Mouse (Mus musculus) C2C12 (cell line): ENCODE measurements around the gene Ssbp3. TPM values are rescaled to one million over a fixed set of nuclear protein-coding genes. Genes with fewer than 3 reads are reported as not detected.
A peak's percentile ranks its signal among the peaks of the same experiment; 100 is the strongest.

Source experiments
- H3K27me3 ChIP-seq: one replicate; pipeline ENCODE4 v1.6.1; 2011; ENCODE audit not compliant: control insufficient read depth, insufficient read depth, insufficient read length
- H3K36me3 ChIP-seq: one replicate; pipeline ENCODE4 v1.6.1; 2011; ENCODE audit not compliant: control insufficient read depth, insufficient read depth
- H3K4me3 ChIP-seq: one replicate; pipeline ENCODE4 v1.5.1; 2011; ENCODE audit warnings: mild to moderate bottlenecking, control low read depth; ENCODE audit not compliant: poor library complexity, insufficient read depth, severe bottlenecking
- H3K79me2 ChIP-seq: one replicate; pipeline ENCODE4 v1.6.1; 2011; ENCODE audit not compliant: control insufficient read depth, insufficient read depth
- H3K79me3 ChIP-seq: one replicate; pipeline ENCODE4 v1.6.1; 2011; ENCODE audit warnings: low read depth, control low read depth
- H3ac ChIP-seq: one replicate; pipeline ENCODE3; 2011; ENCODE audit warnings: low read depth; ENCODE audit not compliant: control insufficient read depth, insufficient read length
- CEBPB ChIP-seq: IDR thresholded peaks from one replicate; pipeline ENCODE4 v1.6.1; 2011; ENCODE audit warnings: low read depth, mild to moderate bottlenecking, control low read depth, moderate library complexity
- CTCF ChIP-seq: IDR thresholded peaks from one replicate; pipeline ENCODE4 v1.5.1; 2011; ENCODE audit not compliant: control insufficient read depth, insufficient read depth, insufficient read length
- FOSL1 ChIP-seq: IDR thresholded peaks from one replicate; pipeline ENCODE4 v1.8.0; 2011; ENCODE audit warnings: mild to moderate bottlenecking, low read length; ENCODE audit not compliant: poor library complexity, insufficient read depth, severe bottlenecking
- MAX ChIP-seq: IDR thresholded peaks from one replicate; pipeline ENCODE4 v1.6.1; 2011; ENCODE audit warnings: mild to moderate bottlenecking, control low read depth
- MYOD1 ChIP-seq: IDR thresholded peaks from one replicate; pipeline ENCODE4 v1.6.1; 2011; ENCODE audit warnings: low read depth; ENCODE audit not compliant: control insufficient read depth, insufficient read length
- MYOG ChIP-seq: IDR thresholded peaks from one replicate; pipeline ENCODE4 v1.6.1; 2011; ENCODE audit not compliant: control insufficient read depth, insufficient read length; ENCODE audit errors: extremely low read depth
- USF1 ChIP-seq: IDR thresholded peaks from one replicate; pipeline ENCODE4 v1.6.1; 2011; ENCODE audit warnings: low read depth, mild to moderate bottlenecking, control low read depth, moderate library complexity
- polyA plus RNA-seq: library from polyadenylated mRNA; unstranded; fragments of >200 nt; fragmentation: generic; extraction: Trizol; gene quantifications from one replicate; pipeline ENCODE4 v1.2.1, GENCODE M21; 2012; ENCODE audit warnings: missing spikeins

Gene Ssbp3
- polyA plus RNA-seq, 1 experiment: 74.7 TPM

DNA sequence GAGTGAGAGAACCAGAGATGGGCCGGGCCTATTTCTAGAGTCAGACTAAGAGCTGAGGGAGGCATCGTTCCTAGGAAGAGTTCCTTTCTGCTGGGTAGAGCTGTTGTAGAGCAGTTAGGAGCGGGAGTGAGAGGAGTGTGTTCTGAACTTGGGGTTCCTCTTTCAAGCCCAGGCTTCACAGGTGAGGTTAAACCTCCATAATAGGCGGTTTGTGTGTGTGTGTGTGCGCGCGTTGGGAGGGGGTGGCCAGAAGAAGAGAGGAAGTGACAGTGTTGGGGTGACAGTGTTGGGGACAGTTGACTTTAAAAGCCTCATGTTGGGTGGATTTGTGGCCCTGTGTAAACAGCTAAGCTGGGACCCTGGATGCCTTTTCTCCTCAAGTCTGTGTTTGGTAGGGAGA, 22.1 kb downstream of the Ssbp3 start:
- Histone ChIP-seq H3K79me2 (peaks cover 96% of the 10 kb centered on the region), H3K4me3 (no peak overlapping the region), H3K79me3 (peaks cover 26% of the 10 kb centered on the region), H3ac (no peak overlapping the region), H3K27me3 (no peaks in the 10 kb centered on the region), H3K36me3 (peaks cover 58% of the 10 kb centered on the region)
- TF ChIP-seq MAX: no peak

DNA sequence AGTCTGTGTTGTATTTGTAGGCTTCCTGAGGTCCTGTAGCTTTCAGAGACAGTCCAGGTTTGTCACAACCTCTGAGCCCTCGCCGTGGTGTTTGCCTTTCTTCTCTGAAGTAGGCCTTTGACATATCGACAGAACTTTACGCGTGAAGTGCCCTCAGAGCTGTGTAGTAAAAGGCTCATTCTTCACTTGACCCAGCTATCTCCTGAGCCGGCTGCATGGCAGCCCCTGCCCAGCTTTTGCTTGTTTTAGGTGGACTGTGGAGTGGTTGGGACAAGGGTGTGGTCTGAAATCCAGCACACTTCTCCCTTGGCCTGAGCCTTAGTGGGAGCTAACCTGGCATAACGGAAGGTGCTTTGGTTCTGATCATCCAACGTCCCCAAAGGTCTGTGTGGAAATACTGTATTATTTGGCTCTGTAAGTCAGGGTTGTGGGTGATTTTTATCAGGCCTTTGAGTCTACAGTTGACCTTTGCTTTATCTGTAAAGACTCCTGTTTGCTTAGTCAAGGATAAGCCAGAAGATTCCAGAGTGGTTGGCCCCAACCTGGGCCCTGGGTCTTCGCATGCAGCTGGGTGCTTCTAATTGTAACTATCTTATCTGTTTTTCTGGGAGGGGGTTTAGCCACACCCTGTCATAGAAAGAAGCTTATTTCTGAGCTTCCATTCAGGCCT, 23.4 kb downstream of the Ssbp3 start:
- Histone ChIP-seq H3K4me3 (no peak overlapping the region), H3K36me3 (peaks cover 56% of the 10 kb centered on the region), H3K27me3 (no peaks in the 10 kb centered on the region), H3K79me2 (peaks cover 92% of the 10 kb centered on the region), H3K79me3 (peaks cover 14% of the 10 kb centered on the region), H3ac (no peak overlapping the region)
- no peak for TF ChIP-seq MAX
- no peak for TF ChIP-seq USF1
- no peak for TF ChIP-seq MYOD1
- no peak for TF ChIP-seq CTCF
- TF ChIP-seq FOSL1: no peak
- no peak for TF ChIP-seq CEBPB
- TF ChIP-seq MYOG: no peak

DNA sequence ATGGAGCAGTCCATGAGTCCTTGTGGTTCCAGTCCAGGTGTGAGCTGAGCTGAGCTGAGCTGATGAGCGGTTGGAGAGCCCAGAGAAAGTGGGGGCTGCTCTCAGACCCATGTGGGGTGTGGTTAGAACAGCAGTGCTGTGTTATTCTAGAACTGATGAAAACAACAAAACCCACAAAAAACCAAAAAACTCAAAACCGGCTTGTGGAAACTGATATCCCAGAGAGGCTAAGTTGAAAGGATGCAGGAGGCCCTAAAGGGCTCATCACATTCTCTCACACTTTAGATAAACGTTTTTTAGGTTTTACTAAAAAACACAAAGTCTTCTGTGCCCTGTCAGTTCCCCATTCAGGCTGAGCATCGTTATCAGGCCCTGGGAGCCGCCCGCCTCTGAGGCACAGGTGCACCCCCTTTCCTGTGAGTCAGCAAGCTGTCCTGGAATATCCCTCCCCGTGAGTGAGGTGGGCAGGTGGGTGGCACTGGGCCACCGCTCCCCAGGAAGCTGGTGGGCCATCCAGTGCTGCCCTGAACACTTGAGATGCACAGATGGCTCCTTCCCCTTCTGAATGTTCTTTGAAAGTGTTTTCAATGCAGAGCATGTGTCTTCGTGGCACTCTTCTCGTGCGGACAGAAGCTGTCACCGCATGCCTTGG, 24.6 kb downstream of the Ssbp3 start:
- Histone ChIP-seq H3K36me3 (peaks cover 51% of the 10 kb centered on the region), H3K4me3 (no peak overlapping the region), H3K27me3 (no peaks in the 10 kb centered on the region), H3K79me3 (peaks cover 14% of the 10 kb centered on the region), H3ac (no peak overlapping the region), H3K79me2 (peaks cover 91% of the 10 kb centered on the region)
- TF ChIP-seq FOSL1 (no peak), MYOD1 (peak; percentile 68), MYOG (no peak), MAX (no peak), USF1 (no peak)

- Histone ChIP-seq H3K4me3 (no peak overlapping the region), H3K79me2 (peaks cover 87% of the 10 kb centered on the region), H3K27me3 (no peaks in the 10 kb centered on the region), H3ac (no peak overlapping the region), H3K36me3 (peaks cover 47% of the 10 kb centered on the region), H3K79me3 (peaks cover 11% of the 10 kb centered on the region)
- TF ChIP-seq CTCF (no peak), USF1 (no peak), FOSL1 (no peak), MYOD1 (no peak), MYOG (no peak), CEBPB (no peak), MAX (no peak)
Measured at GRCm38 (mm10) chr4:106935583-106935935, 25.1 kb downstream of the Ssbp3 start.

GRCm38 (mm10) chr4:106936041-106936440, 25.5 kb downstream of the Ssbp3 start:
- TF ChIP-seq FOSL1: no peak
- TF ChIP-seq MYOD1: no peak
- TF ChIP-seq USF1: no peak
- TF ChIP-seq MAX: no peak
- TF ChIP-seq MYOG: no peak
- TF ChIP-seq CEBPB: no peak
- no peak for TF ChIP-seq CTCF
- H3K36me3 ChIP-seq: peaks cover 45% of the 10 kb centered on the region
- H3K79me2 ChIP-seq: peaks cover 87% of the 10 kb centered on the region
- no peak overlapping the region for H3K4me3 ChIP-seq
- no peak overlapping the region for H3ac ChIP-seq
- peaks cover 11% of the 10 kb centered on the region for H3K79me3 ChIP-seq
- no peaks in the 10 kb centered on the region for H3K27me3 ChIP-seq

- Histone ChIP-seq H3K79me3 (peaks cover 14% of the 10 kb centered on the region), H3K36me3 (peaks cover 49% of the 10 kb centered on the region), H3K4me3 (no peak overlapping the region), H3K79me2 (peaks cover 87% of the 10 kb centered on the region), H3ac (no peak overlapping the region), H3K27me3 (no peaks in the 10 kb centered on the region)
- TF ChIP-seq MYOD1: no peak
- TF ChIP-seq MAX: no peak
- TF ChIP-seq CEBPB: no peak
- TF ChIP-seq MYOG: no peak
- no peak for TF ChIP-seq CTCF
- no peak for TF ChIP-seq USF1
- no peak for TF ChIP-seq FOSL1
Measured at GRCm38 (mm10) chr4:106936741-106937140, 26.2 kb downstream of the Ssbp3 start.
